Mouse (Mus musculus) bone marrow, adult 2 months (tissue): Measurements from ENCODE around the gene Auts2. TPM values are rescaled to one million over a fixed set of nuclear protein-coding genes. Genes with fewer than 3 reads are reported as not detected.

ENCODE experiments used
- H3K27ac ChIP-seq: fragments of 200-500 bp; 2 replicates; pipeline ENCODE4 v1.5.1; 2012; ENCODE audit warnings: low read depth, mild to moderate bottlenecking, control low read depth, inconsistent platforms, low read length; ENCODE audit not compliant: control insufficient read depth, poor library complexity, insufficient read depth
- H3K4me1 ChIP-seq: fragments of 200-500 bp; 2 replicates; pipeline ENCODE4 v1.6.1; 2011; ENCODE audit warnings: low read length; ENCODE audit not compliant: control insufficient read depth, insufficient read depth
- H3K4me3 ChIP-seq: fragments of 200-500 bp; replicated peaks from 2 replicates; pipeline ENCODE3; 2011; ENCODE audit warnings: mild to moderate bottlenecking, low read depth, low read length, control low read depth; ENCODE audit not compliant: control insufficient read depth
- CTCF ChIP-seq: fragments of 200-500 bp; IDR thresholded peaks from 2 replicates; pipeline ENCODE4 v1.5.1; 2011; ENCODE audit warnings: low read length, control low read depth; ENCODE audit not compliant: control insufficient read depth, insufficient read depth
- POLR2A ChIP-seq: fragments of 200-500 bp; IDR thresholded peaks from 2 replicates; pipeline ENCODE4 v1.6.1; 2011; ENCODE audit warnings: low read depth, mild to moderate bottlenecking, control low read depth, low read length, borderline replicate concordance; ENCODE audit not compliant: control insufficient read depth
- WGBS: fragments of 180-500 bp; shearing (Covaris S2); methylation state at CpG from one replicate; pipeline ENCODE4 v1.1.7; 2018; 5-methylcytosine and 5-hydroxymethylcytosine counted together
- polyA plus RNA-seq: library from polyadenylated mRNA; stranded (reverse); fragments of >200 nt; gene quantifications from 2 replicates; pipeline ENCODE4 v1.2.4, GENCODE M21; 2011; ENCODE audit warnings: low replicate concordance; ENCODE audit not compliant: missing spikeins, insufficient read depth, insufficient read length

The Auts2 gene
- polyA plus RNA-seq, 1 experiment = 1.5 TPM

GRCm38 (mm10) chr5:132206220-132206619, 336.9 kb downstream of the Auts2 start:
- TF ChIP-seq CTCF (no peak), POLR2A (no peak)
- no peak overlapping the region for H3K4me3 ChIP-seq
- H3K4me1 ChIP-seq = no peaks in the 10 kb centered on the region
- WGBS = 89% methylated on average over 1 of the region's 1 CpGs
- H3K27ac ChIP-seq = no peak overlapping the region

- 82% methylated on average over 11 of the region's 11 CpGs for WGBS
- no peaks in the 10 kb centered on the region; the same call in 1 of the 2 replicates for H3K4me1 ChIP-seq
- no peak for TF ChIP-seq CTCF
- TF ChIP-seq POLR2A = no peak
- H3K4me3 ChIP-seq = no peak overlapping the region
- H3K27ac ChIP-seq = no peak overlapping the region
Measured at GRCm38 (mm10) chr5:132203846-132204245, 339.3 kb downstream of the Auts2 start.

- TF ChIP-seq CTCF = no peak
- TF ChIP-seq POLR2A = no peak
- no peak overlapping the region for H3K4me3 ChIP-seq
- no peaks in the 10 kb centered on the region; the same call in 1 of the 2 replicates for H3K4me1 ChIP-seq
- no peak overlapping the region for H3K27ac ChIP-seq
- 31% methylated on average over 4 of the region's 4 CpGs for WGBS
Measured at GRCm38 (mm10) chr5:132201077-132201645, 342.0 kb downstream of the Auts2 start.

- no peak for TF ChIP-seq CTCF
- no peak for TF ChIP-seq POLR2A
- H3K4me1 ChIP-seq = no peaks in the 10 kb centered on the region; the same call in 1 of the 2 replicates
- WGBS = 34% methylated on average over 4 of the region's 4 CpGs
- no peak overlapping the region for H3K4me3 ChIP-seq
- no peak overlapping the region for H3K27ac ChIP-seq
Measured at GRCm38 (mm10) chr5:132200595-132200994, 342.5 kb downstream of the Auts2 start.

- 46% methylated on average over 6 of the region's 6 CpGs for WGBS
- no peaks in the 10 kb centered on the region for H3K4me1 ChIP-seq
- no peak for TF ChIP-seq CTCF
Measured at GRCm38 (mm10) chr5:132195048-132195533, 348.1 kb downstream of the Auts2 start.

GRCm38 (mm10) chr5:132190190-132190589, 353.0 kb downstream of the Auts2 start:
- Histone ChIP-seq H3K4me3 (no peak overlapping the region), H3K27ac (no peak overlapping the region), H3K4me1 (no peaks in the 10 kb centered on the region)
- TF ChIP-seq POLR2A = no peak
- no peak for TF ChIP-seq CTCF
- WGBS = 87% methylated on average over 4 of the region's 4 CpGs

More at GRCm38 (mm10) chr5:132195048-132195533, 348.1 kb downstream of the Auts2 start:
- H3K27ac ChIP-seq = no peak overlapping the region
- H3K4me3 ChIP-seq = no peak overlapping the region

GRCm38 (mm10) chr5:132186659-132187058, 356.5 kb downstream of the Auts2 start:
- Histone ChIP-seq H3K4me1 (no peaks in the 10 kb centered on the region), H3K27ac (no peak overlapping the region), H3K4me3 (no peak overlapping the region)
- 82% methylated on average over 3 of the region's 3 CpGs for WGBS
- TF ChIP-seq POLR2A (no peak), CTCF (no peak)

GRCm38 (mm10) chr5:132186221-132186620, 356.9 kb downstream of the Auts2 start:
- no peak for TF ChIP-seq CTCF
- no peak for TF ChIP-seq POLR2A
- WGBS = 85% methylated on average over 7 of the region's 7 CpGs
- Histone ChIP-seq H3K27ac (no peak overlapping the region), H3K4me1 (no peaks in the 10 kb centered on the region), H3K4me3 (no peak overlapping the region)
